Comparison of ENCODE assay signal across 23 mouse cellular contexts in the genomic region with DNA sequence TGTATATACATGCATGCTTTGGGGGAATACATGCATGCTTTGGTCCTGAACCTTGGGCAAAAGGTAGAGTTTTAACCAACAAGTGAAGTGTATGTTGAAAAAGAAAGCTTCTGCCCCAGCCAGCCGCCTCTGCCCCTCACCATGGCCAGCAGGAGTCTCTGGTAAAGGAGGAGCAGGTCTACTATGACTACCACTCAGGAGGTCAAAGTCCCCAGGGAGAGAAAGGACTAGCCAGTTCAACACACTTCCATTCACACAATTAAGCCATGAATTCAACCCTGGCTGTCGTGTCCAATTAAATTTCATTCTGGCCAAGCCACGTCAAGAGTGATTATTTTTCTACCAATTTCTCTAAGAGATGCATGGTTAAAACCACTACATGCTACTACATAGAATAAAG.
A peak's percentile ranks its signal among the peaks of the same experiment; 100 is the strongest.
DNase-seq lines count a peak whose midpoint lies in the region; ATAC-seq and TF ChIP-seq lines count a peak whose summit lies in the region.
"Had no signal": no experiment of that assay in that cellular context is flagged by ENCODE, and none has a peak within 500 bp of the region (broad histone marks: within the 10 kb centered on the region; RNA-seq: fewer than 3 reads in every experiment).

No protein-coding gene starts in this region.

- DNase-seq in forebrain, embryonic 10.5 days (ENCODE audit: extremely low spot score, low spot score): no peak
- peak; percentile 25 for DNase-seq in retina, embryonic 14.5 days (ENCODE audit: low spot score)
- DNase-seq in retina, postnatal 1 day: no peak
- no peak for DNase-seq in liver, embryonic 11.5 days (ENCODE audit: low spot score)
- no peak for DNase-seq in cerebellum, postnatal 14 days
- no peak for DNase-seq in midbrain, embryonic 10.5 days (ENCODE audit: low spot score)
- DNase-seq: adrenal gland, postnatal 25 days; cerebellum, adult 11-12 months; cerebellum, adult 9-11 months; gastrocnemius, postnatal 25 days; kidney, postnatal 4 days; layer of hippocampus, postnatal 36 days had no signal

- peaks cover 57% of the 10 kb centered on the region for H3K4me1 ChIP-seq in forebrain, embryonic 10.5 days
- peaks cover 18% of the 10 kb centered on the region for H3K4me1 ChIP-seq in forebrain, embryonic 15.5 days
- peaks cover 46% of the 10 kb centered on the region for H3K4me1 ChIP-seq in small intestine, adult 2 months (ENCODE audit: control insufficient read depth, insufficient read depth, insufficient read length, low read length)
- peaks cover 8% of the 10 kb centered on the region for H3K4me1 ChIP-seq in liver, embryonic 11.5 days (replicated peaks; ENCODE audit: control insufficient read depth, insufficient read depth, low read length)
- peaks cover 32% of the 10 kb centered on the region for H3K4me1 ChIP-seq in midbrain, embryonic 10.5 days

- H3K27me3 ChIP-seq in forebrain, embryonic 10.5 days (ENCODE audit: poor library complexity, severe bottlenecking): no peaks in the 10 kb centered on the region
- H3K27me3 ChIP-seq in forebrain, embryonic 15.5 days: no peaks in the 10 kb centered on the region
- no peaks in the 10 kb centered on the region for H3K27me3 ChIP-seq in small intestine, adult 2 months (ENCODE audit: control insufficient read depth, insufficient read depth, low read length)
- H3K27me3 ChIP-seq in liver, embryonic 11.5 days (replicated peaks; ENCODE audit: control insufficient read depth, insufficient read depth, low read length): no peaks in the 10 kb centered on the region
- no peaks in the 10 kb centered on the region for H3K27me3 ChIP-seq in midbrain, embryonic 10.5 days (ENCODE audit: low read depth, poor library complexity, severe bottlenecking)
- H3K27me3 ChIP-seq: hindbrain, embryonic 13.5 days; limb, embryonic 15.5 days; neural tube, embryonic 12.5 days had no signal

- H3K9ac ChIP-seq in forebrain, embryonic 15.5 days (replicated peaks): no peak overlapping the region
- H3K9ac ChIP-seq in liver, embryonic 11.5 days (ENCODE audit: low read depth, low read length): no peak overlapping the region
- H3K9ac ChIP-seq: hindbrain, embryonic 13.5 days; limb, embryonic 15.5 days; liver, embryonic 14.5 days; neural tube, embryonic 12.5 days had no signal

- ATAC-seq in forebrain, embryonic 15.5 days (replicated peaks): no peak
- ATAC-seq in liver, embryonic 11.5 days (replicated peaks; ENCODE audit: low FRiP score): no peak
- ATAC-seq: forebrain, embryonic 14.5 days; midbrain, embryonic 16.5 days had no signal

- TF ChIP-seq POLR2A in small intestine, adult 2 months (IDR thresholded peaks at IDR 0.05; ENCODE audit: low read depth, low read length): no peak

- H3K9me3 ChIP-seq in forebrain, embryonic 10.5 days: no peaks in the 10 kb centered on the region
- no peaks in the 10 kb centered on the region for H3K9me3 ChIP-seq in forebrain, embryonic 15.5 days
- H3K9me3 ChIP-seq in liver, embryonic 11.5 days (ENCODE audit: control insufficient read depth, low read length): no peaks in the 10 kb centered on the region
- no peaks in the 10 kb centered on the region for H3K9me3 ChIP-seq in midbrain, embryonic 10.5 days (replicated peaks)
- H3K9me3 ChIP-seq: hindbrain, embryonic 13.5 days; limb, embryonic 10.5 days; limb, embryonic 15.5 days; neural tube, embryonic 12.5 days had no signal

- H3K36me3 ChIP-seq in forebrain, embryonic 10.5 days (replicated peaks): peaks cover 13% of the 10 kb centered on the region
- H3K36me3 ChIP-seq in forebrain, embryonic 15.5 days: no peaks in the 10 kb centered on the region
- H3K36me3 ChIP-seq in small intestine, adult 2 months (ENCODE audit: control insufficient read depth, insufficient read depth, low read length): peaks cover 2% of the 10 kb centered on the region
- H3K36me3 ChIP-seq in liver, embryonic 11.5 days (ENCODE audit: control insufficient read depth, insufficient read depth, low read length): no peaks in the 10 kb centered on the region
- no peaks in the 10 kb centered on the region for H3K36me3 ChIP-seq in midbrain, embryonic 10.5 days
- H3K36me3 ChIP-seq: hindbrain, embryonic 13.5 days; neural tube, embryonic 12.5 days had no signal

- H3K4me3 ChIP-seq in forebrain, embryonic 10.5 days: no peak overlapping the region
- no peak overlapping the region for H3K4me3 ChIP-seq in forebrain, embryonic 15.5 days
- H3K4me3 ChIP-seq in small intestine, adult 2 months (ENCODE audit: low read depth, low read length): no peak overlapping the region
- no peak overlapping the region for H3K4me3 ChIP-seq in liver, embryonic 11.5 days (ENCODE audit: low read depth, low read length)
- no peak overlapping the region for H3K4me3 ChIP-seq in midbrain, embryonic 10.5 days
- H3K4me3 ChIP-seq: hindbrain, embryonic 13.5 days; limb, embryonic 10.5 days; limb, embryonic 15.5 days; myocyte; neural tube, embryonic 12.5 days had no signal

- no peak for TF ChIP-seq CTCF in small intestine, adult 2 months (IDR thresholded peaks at IDR 0.05; ENCODE audit: extremely low read depth, insufficient read length, insufficient replicate concordance, low read depth, low read length)

- WGBS in forebrain, embryonic 10.5 days: 83% methylated on average over 3 of the region's 3 CpGs
- 87% methylated on average over 3 of the region's 3 CpGs for WGBS in forebrain, embryonic 15.5 days
- 34% methylated on average over 3 of the region's 3 CpGs for WGBS in small intestine, adult 2 months
- WGBS in liver, embryonic 11.5 days: 83% methylated on average over 3 of the region's 3 CpGs
- 86% methylated on average over 3 of the region's 3 CpGs for WGBS in midbrain, embryonic 10.5 days

- H3K4me2 ChIP-seq in forebrain, embryonic 15.5 days (replicated peaks): no peak overlapping the region
- no peak overlapping the region for H3K4me2 ChIP-seq in liver, embryonic 11.5 days
- H3K4me2 ChIP-seq: heart, embryonic 11.5 days; hindbrain, embryonic 13.5 days; limb, embryonic 15.5 days; neural tube, embryonic 12.5 days had no signal

- H3K27ac ChIP-seq in forebrain, embryonic 10.5 days: peak overlapping the region; percentile 70; the same call in 1 of the 2 replicates
- H3K27ac ChIP-seq in forebrain, embryonic 15.5 days (replicated peaks): no peak overlapping the region
- H3K27ac ChIP-seq in small intestine, adult 2 months (ENCODE audit: insufficient read depth, low read depth, low read length): peak overlapping the region; percentile 98
- H3K27ac ChIP-seq in liver, embryonic 11.5 days (ENCODE audit: low read depth, low read length): no peak overlapping the region
- no peak overlapping the region for H3K27ac ChIP-seq in midbrain, embryonic 10.5 days (replicated peaks)
- H3K27ac ChIP-seq: hindbrain, embryonic 13.5 days; limb, embryonic 10.5 days; limb, embryonic 15.5 days; liver, embryonic 14.5 days; neural tube, embryonic 12.5 days had no signal

Comparison
In these comparisons a context has a peak if more than half of its experiments do, and no peak if none do; other contexts are left out.
1. H3K27ac ChIP-seq: peak in forebrain, embryonic 10.5 days (single experiment) and small intestine, adult 2 months (single experiment); none in forebrain, embryonic 15.5 days (single experiment), liver, embryonic 11.5 days (single experiment) and midbrain, embryonic 10.5 days (single experiment).